Mouse (Mus musculus) olfactory bulb, adult 2 months (tissue): Measurements from ENCODE around the gene Saal1.

Experiments used
- CTCF ChIP-seq: fragments of 200-500 bp; IDR thresholded peaks from 2 replicates; pipeline ENCODE4 v1.5.1; 2012; ENCODE audit warnings: low read depth, mild to moderate bottlenecking, low read length, moderate library complexity; ENCODE audit not compliant: insufficient read depth
- POLR2A ChIP-seq: fragments of 200-500 bp; IDR thresholded peaks from 2 replicates; pipeline ENCODE4 v1.6.1; 2012; ENCODE audit warnings: mild to moderate bottlenecking, low read depth, low read length, moderate library complexity; ENCODE audit not compliant: insufficient read depth

DNA sequence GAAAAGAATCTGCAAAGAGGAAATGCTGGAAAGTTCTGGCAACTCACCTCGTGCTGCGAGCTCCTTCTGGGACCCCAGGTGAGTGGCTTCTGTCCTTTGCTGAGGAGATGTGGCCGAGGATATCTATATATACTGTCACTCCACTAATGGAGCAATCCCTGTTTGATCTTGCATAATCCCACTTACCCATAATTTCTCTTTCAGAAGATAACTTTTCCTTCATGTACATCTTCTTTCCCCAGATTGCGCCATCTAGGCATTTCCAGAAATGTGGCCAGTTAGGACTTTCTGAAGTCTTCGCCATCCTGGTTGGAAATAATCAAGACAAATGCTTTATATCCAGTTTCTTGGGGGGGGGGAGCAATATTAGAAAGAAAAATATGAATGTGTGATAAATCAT lies 5.1 kb upstream of the Saal1 start, which contains the start of gene Saa3:
- TF ChIP-seq POLR2A = no peak
- no peak for TF ChIP-seq CTCF
